Mouse (Mus musculus) limb, embryonic 11.5 days (tissue): Measurements from ENCODE around the gene Xylt2. TPM values are rescaled to one million over a fixed set of nuclear protein-coding genes. Genes with fewer than 3 reads are reported as not detected.
"Not testable (repeated sequence)": the region's sequence is repeated elsewhere in the genome, so short reads cannot be mapped to it uniquely, and the experiment has no call there.

Experiments
- ATAC-seq: fragments of 200-750 bp; cut with Nextera tagmentation; 2 replicates; pipeline ENCODE4 v1.8.0; 2017; ENCODE audit warnings: low read depth; ENCODE audit not compliant: insufficient number of reproducible peaks, low FRiP score, low TSS enrichment
- DNase-seq: peaks from one replicate; pipeline ENCODE4 v3.0.0-alpha.2; 2015; ENCODE audit warnings: low spot score
- H3K27ac ChIP-seq: fragments of 300-500 bp; sonication (generic); replicated peaks from 2 replicates; pipeline ENCODE4 v1.5.1; 2014; ENCODE audit warnings: low read depth, mild to moderate bottlenecking, low read length
- H3K27me3 ChIP-seq: fragments of 300-500 bp; sonication (generic); 2 replicates; pipeline ENCODE4 v1.6.1; 2014; ENCODE audit warnings: mild to moderate bottlenecking, low read length, mixed read lengths; ENCODE audit not compliant: control insufficient read depth, insufficient read depth
- H3K36me3 ChIP-seq: fragments of 300-500 bp; sonication (generic); 2 replicates; pipeline ENCODE4 v1.6.1; 2014; ENCODE audit warnings: mild to moderate bottlenecking, low read length, moderate library complexity, mixed read lengths; ENCODE audit not compliant: control insufficient read depth, insufficient read depth
- H3K4me1 ChIP-seq: fragments of 300-500 bp; sonication (generic); 2 replicates; pipeline ENCODE4 v1.6.1; 2014; ENCODE audit warnings: low read length, mixed read lengths; ENCODE audit not compliant: control insufficient read depth, insufficient read depth
- H3K4me2 ChIP-seq: fragments of 300-500 bp; sonication (generic); 2 replicates; pipeline ENCODE4 v1.6.1; 2014; ENCODE audit warnings: low read depth, mild to moderate bottlenecking, moderate library complexity; ENCODE audit not compliant: severe bottlenecking
- H3K4me3 ChIP-seq: fragments of 300-500 bp; sonication (generic); 2 replicates; pipeline ENCODE4 v1.5.1; 2014; ENCODE audit warnings: low read depth, low read length
- H3K9ac ChIP-seq: fragments of 300-500 bp; sonication (generic); 2 replicates; pipeline ENCODE4 v1.6.1; 2014; ENCODE audit warnings: mild to moderate bottlenecking, low read length
- H3K9me3 ChIP-seq: fragments of 300-500 bp; sonication (generic); 2 replicates; pipeline ENCODE4 v1.6.1; 2016; ENCODE audit warnings: low read length; ENCODE audit not compliant: control insufficient read depth
- WGBS: fragments of 180-500 bp; shearing (Covaris S2); extraction: QIAGEN DNeasy Blood & Tissue Kit; methylation state at CpG from one replicate; pipeline ENCODE4 v1.1.7; 2014; 5-methylcytosine and 5-hydroxymethylcytosine counted together
- polyA plus RNA-seq: library from polyadenylated mRNA; unstranded; fragments of >200 nt; fragmentation: Nextera tagmentation; extraction: Ambion mirVana; gene quantifications from 2 replicates; pipeline ENCODE4 v1.2.1, GENCODE M21; 2014

Gene Xylt2
- polyA plus RNA-seq, 1 experiment from 2014 or later: 16.2 TPM

DNA sequence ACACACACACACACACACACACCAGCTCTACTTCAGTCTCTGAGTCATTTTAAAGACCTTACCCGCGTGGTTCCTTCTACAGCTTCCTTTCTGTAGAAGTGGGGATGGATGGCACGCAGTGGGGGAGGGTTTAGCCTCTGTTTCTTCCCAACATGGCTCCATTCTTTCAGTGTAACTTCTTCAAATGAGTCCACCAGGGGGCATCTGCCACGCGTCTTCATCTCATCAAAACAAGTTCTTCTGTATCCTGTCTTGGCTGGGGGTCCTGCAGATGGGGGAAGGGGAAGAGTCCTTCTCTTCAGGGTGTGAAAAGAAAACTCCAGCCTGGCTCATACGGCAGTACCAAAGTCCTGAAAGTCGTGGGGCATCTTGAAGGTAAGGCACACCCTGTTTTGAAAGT is 26.7 kb upstream of the Xylt2 start:
- Histone ChIP-seq H3K27ac (no peak overlapping the region), H3K27me3 (no peaks in the 10 kb centered on the region), H3K4me2 (no peak overlapping the region), H3K36me3 (no peaks in the 10 kb centered on the region), H3K4me1 (peaks cover 4% of the 10 kb centered on the region; the same call in 1 of the 2 replicates), H3K4me3 (no peak overlapping the region), H3K9me3 (no peaks in the 10 kb centered on the region), H3K9ac (no peak overlapping the region)
- WGBS: 50% methylated on average over 7 of the region's 7 CpGs
- DNase-seq: no peak
- ATAC-seq: no peak

DNA sequence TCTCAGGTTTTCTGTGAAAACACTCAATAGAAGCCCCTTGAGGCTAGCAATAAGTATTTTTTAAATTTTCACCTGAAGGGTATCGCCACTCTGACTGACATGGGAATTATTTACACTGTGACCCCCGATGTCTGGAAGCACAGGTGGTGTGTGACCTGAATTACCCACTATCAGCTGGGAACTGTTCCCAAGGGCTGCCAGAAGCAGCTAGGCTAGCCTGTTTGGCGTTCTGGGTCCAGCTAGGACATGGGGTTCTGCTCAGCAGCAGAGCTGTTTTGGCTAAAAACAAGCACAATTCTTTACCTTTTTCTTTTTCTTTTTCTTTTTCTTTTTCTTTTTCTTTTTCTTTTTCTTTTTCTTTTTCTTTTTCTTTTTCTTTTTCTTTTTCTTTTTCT is 24.9 kb upstream of the Xylt2 start:
- Histone ChIP-seq H3K4me2 (no peak overlapping the region), H3K27ac (no peak overlapping the region), H3K27me3 (no peaks in the 10 kb centered on the region), H3K4me1 (peaks cover 4% of the 10 kb centered on the region; the same call in 1 of the 2 replicates), H3K9me3 (no peaks in the 10 kb centered on the region), H3K36me3 (no peaks in the 10 kb centered on the region), H3K4me3 (no peak overlapping the region), H3K9ac (no peak overlapping the region)
- DNase-seq (no peak), ATAC-seq (no peak)
- WGBS: 57% methylated on average over 3 of the region's 3 CpGs

DNA sequence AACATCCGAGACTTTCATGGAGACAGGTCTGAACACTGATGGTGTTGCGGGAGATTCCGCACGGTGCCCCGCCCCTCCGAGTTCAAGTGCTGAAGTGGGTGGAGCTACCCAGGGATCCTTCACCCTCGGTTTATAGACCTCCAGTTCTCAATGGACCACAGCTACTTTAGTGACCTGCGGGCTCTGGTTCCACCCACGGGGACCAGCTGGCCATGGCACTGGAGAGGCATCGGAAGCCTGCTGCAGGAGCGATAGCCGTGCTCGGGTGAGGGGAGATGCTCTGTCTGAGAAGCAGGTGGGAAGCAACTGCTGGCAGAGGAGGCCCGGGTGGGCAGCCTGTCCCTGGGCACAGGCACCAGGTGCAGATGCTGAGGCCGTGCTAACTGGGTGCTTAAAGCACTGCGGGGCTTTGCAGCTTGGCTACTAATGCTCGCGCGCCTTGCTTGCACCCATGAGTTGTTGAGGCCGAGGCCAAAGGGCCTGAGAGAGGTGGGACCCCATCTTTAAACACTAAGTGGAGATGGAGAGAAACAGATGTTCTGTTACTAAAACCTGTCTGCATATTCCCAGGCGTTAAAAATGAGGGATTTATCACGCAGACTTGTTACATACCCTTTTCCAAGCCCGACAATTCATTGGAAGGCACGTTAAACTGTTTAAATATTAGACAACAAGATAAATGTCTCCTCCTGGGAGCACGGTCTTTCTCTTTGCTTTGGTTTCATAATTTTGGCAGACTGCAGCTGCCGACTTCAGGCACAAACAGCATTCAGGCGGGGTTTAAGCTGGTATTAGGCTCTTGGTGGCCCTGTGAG is 24.3 kb upstream of the Xylt2 start:
- Histone ChIP-seq H3K9ac (peak overlapping the region; percentile 8; the same call in 1 of the 2 replicates), H3K27me3 (no peaks in the 10 kb centered on the region), H3K4me3 (no peak overlapping the region), H3K4me2 (peak overlapping the region; percentile 13; the same call in 1 of the 2 replicates), H3K9me3 (no peaks in the 10 kb centered on the region), H3K27ac (no peak overlapping the region), H3K4me1 (peaks cover 4% of the 10 kb centered on the region; the same call in 1 of the 2 replicates), H3K36me3 (no peaks in the 10 kb centered on the region)
- ATAC-seq: peak; percentile 51; the same call in 1 of the 2 replicates
- WGBS: 58% methylated on average over 27 of the region's 27 CpGs
- DNase-seq: no peak

DNA sequence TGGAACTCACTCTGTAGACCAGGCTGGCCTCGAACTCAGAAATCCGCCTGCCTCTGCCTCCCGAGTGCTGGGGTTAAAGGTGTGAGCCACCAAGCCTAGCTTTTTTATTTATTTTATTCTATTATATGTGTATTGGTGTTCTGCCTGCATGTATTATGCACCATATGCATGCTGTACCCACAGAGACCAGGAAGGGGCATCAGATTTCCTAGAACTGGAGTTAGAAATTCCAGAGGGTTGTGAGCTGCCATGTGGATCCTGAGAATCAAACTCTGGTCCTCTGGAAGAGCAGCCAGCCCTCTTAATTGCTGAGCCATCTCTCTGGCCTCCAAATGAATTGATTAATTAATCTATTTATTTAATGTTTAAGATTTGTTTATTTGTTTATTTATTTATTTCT is 22.1 kb upstream of the Xylt2 start:
- no peak for ATAC-seq
- Histone ChIP-seq H3K36me3 (no peaks in the 10 kb centered on the region), H3K4me1 (peaks cover 4% of the 10 kb centered on the region; the same call in 1 of the 2 replicates), H3K4me3 (no peak overlapping the region), H3K4me2 (no peak overlapping the region), H3K9ac (no peak overlapping the region), H3K27me3 (no peaks in the 10 kb centered on the region), H3K27ac (no peak overlapping the region), H3K9me3 (no peaks in the 10 kb centered on the region)
- no peak for DNase-seq
- WGBS: 94% methylated on average over 3 of the region's 3 CpGs

DNA sequence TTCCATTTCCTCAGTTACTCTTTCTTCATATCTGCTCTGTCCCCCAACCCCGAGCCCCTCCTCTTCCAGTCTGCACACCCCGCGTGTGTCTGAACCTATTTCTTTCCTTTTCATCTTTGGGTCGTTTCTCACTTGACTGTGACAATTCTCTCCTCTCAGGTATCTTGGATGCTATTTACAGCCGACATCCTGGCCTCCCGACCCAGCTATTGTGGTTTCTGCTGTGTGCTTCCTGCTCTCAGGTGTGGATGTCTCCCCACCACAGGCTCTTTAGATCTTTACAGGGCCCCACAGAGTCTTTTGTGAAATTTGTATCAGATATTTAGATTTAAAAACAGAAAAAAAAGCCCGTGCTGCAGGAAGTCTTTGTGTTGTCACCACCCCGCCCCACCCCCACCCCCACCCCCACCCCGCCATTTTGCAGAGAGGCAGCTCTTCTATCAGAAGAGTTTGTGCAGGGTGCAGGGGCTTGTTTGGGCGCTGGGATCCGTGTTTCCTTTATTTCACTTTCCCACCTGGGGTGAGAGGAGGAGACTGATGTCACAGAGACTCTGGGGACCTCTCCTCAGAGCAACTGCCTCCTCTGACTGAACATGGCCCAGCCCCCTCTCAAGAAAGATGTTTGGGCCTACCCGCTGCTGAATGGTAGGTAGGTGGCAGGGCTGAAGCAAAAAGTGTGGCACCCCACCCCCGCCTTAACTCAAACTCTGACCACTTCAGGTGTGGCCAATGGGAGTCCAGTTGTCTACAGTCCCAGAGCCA is 20.6 kb upstream of the Xylt2 start:
- H3K4me3 ChIP-seq: no peak overlapping the region
- H3K9ac ChIP-seq: no peak overlapping the region
- H3K9me3 ChIP-seq: no peaks in the 10 kb centered on the region
- no peak overlapping the region for H3K27ac ChIP-seq
- H3K4me2 ChIP-seq: no peak overlapping the region
- 42% methylated on average over 13 of the region's 13 CpGs for WGBS
- no peaks in the 10 kb centered on the region for H3K36me3 ChIP-seq
- H3K27me3 ChIP-seq: no peaks in the 10 kb centered on the region
- ATAC-seq (no peak), DNase-seq (no peak)
- peaks cover 4% of the 10 kb centered on the region; the same call in 1 of the 2 replicates for H3K4me1 ChIP-seq

DNA sequence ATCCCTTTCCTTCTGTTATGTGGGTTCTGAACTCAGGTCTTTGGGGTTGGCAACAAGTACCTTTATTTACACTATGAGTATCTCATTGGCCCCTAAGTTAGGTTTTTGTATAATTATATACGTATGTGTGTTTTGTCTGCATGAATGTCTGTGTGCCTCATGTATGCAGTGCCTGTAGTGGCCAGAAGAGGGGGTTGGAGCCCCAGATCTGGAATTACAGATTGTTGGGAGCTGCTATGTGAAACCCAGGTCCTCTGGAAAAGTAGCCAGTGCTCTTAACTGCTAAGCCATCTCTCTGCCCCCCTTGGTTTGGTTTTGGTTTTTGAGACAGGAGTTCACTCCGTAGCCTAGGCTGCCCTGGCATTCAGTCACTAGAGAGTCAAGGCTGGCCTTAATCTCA is 19.8 kb upstream of the Xylt2 start:
- ATAC-seq (no peak), DNase-seq (no peak)
- Histone ChIP-seq H3K27ac (no peak overlapping the region), H3K9ac (no peak overlapping the region), H3K4me3 (no peak overlapping the region), H3K4me1 (peaks cover 4% of the 10 kb centered on the region; the same call in 1 of the 2 replicates), H3K4me2 (no peak overlapping the region), H3K36me3 (no peaks in the 10 kb centered on the region), H3K27me3 (no peaks in the 10 kb centered on the region), H3K9me3 (no peaks in the 10 kb centered on the region)
- 86% methylated on average over 2 of the region's 2 CpGs for WGBS

DNA sequence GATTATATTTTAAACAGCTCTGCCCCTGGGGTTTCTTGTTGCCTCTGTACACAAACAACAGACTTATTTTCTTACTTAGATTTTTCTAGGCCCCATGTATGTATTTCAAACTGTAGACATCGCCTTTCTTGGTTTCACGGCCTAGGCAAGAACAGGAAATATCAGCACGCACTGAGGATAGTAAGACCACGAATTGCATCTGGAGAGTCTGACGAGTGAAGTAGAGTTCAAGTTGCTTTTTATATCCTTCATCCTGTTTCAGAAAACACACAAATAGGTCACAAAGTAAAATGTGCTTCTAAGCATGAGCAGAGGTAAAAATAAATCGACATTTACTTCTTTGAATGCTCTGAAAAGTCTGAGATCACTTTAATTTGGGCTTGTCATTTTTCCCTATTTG is 18.2 kb upstream of the Xylt2 start:
- ATAC-seq (no peak), DNase-seq (no peak)
- no peaks in the 10 kb centered on the region for H3K36me3 ChIP-seq
- no peak overlapping the region for H3K27ac ChIP-seq
- WGBS: 75% methylated on average over 6 of the region's 6 CpGs
- H3K4me2 ChIP-seq: no peak overlapping the region
- H3K9ac ChIP-seq: no peak overlapping the region
- H3K4me1 ChIP-seq: no peaks in the 10 kb centered on the region
- no peaks in the 10 kb centered on the region for H3K9me3 ChIP-seq
- H3K27me3 ChIP-seq: no peaks in the 10 kb centered on the region
- H3K4me3 ChIP-seq: no peak overlapping the region

DNA sequence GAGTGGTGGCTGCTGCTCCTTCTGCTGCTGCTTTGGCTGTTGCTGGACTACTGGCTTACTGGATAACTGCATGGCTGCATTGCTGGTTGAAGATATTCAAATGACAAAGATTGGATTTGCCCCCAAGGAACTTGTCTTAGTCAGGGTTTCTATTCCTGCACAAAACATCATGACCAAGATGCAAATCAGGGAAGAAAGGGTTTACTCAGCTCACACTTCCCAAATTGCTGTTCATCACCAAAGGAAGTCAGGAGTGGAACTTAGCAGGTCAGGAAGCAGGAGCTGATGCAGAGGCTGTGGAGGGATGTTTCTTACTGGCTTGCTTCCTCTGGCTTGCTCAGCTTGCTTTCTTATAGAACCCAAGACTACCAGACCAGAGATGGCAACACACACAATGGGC is 15.2 kb upstream of the Xylt2 start:
- H3K27me3 ChIP-seq, H3K4me2 ChIP-seq, H3K9me3 ChIP-seq, H3K4me1 ChIP-seq, H3K4me3 ChIP-seq, H3K9ac ChIP-seq, DNase-seq, ATAC-seq, H3K27ac ChIP-seq, H3K36me3 ChIP-seq: not testable (repeated sequence)
